Mouse (Mus musculus): Measurements from ENCODE around the gene Anapc2.

DNA sequence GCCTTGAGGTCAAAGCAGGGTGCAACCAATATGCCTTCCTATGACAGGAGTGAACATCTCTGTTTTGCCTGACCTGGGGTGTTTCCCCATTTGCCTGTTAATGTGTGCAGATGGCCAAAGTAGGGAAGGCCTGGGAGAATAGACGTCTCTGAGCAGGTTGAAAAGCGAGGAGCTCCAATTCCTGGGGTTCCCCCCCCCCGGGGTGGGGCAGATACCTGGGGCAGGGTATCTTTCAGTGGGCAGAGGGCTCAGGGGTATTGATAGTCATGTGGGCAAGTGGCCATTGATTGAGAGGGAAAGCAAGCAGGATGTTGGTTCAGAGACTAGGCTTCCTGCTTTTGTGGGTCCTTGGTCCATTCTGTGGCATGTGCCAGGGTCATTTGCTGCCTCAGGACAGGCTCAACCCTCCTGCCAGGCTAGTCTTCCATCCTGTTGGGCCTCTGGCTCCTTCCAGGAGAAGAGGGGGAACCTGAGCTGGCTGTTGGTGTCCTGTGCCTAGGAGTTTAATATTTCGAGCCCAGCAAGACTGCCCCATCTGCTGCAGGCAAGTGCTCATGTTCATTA, 4.5 kb upstream of the Anapc2 start:
- no peak for TF ChIP-seq CTCF (IDR thresholded peaks at IDR 0.05; ENCODE audit: low read depth)
- TF ChIP-seq EP300 (IDR thresholded peaks at IDR 0.05; ENCODE audit: low read depth), result no peak
